Mouse (Mus musculus) neural tube, embryonic 10.5 days (tissue): ENCODE results near the gene Tenm3.

Source experiments
- DNase-seq: peaks from one replicate; pipeline ENCODE4 v3.0.0-alpha.2; 2017; ENCODE audit warnings: low spot score; ENCODE audit errors: extremely low spot score

Tenm3 gene

GRCm38 (mm10) chr8:48527418-48527817, 316.3 kb downstream of the Tenm3 start:
- DNase-seq = no peak

- peak; percentile 4 for DNase-seq
These were observed 321.1 kb downstream of the Tenm3 start for GRCm38 (mm10) chr8:48522536-48523123.

DNA sequence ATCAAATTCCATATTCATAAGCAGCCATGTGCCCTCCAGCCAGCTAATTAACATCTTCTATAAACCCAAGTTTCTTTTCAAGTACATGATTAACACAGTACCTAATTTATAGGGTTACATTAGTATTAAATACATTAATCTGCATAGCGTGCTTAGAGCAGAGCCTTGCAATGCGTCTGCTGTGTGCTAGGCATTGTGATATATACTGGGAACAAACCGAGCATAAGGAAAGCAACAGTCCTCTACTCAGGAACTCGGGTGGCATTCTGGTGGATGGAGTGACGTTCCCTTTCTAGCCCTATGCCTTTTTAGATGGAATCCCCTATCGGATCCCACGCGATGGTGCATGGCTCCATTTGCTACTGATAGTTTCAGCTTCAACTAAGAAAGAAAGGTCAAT, 321.7 kb downstream of the Tenm3 start:
- DNase-seq = peak; percentile 7

DNA sequence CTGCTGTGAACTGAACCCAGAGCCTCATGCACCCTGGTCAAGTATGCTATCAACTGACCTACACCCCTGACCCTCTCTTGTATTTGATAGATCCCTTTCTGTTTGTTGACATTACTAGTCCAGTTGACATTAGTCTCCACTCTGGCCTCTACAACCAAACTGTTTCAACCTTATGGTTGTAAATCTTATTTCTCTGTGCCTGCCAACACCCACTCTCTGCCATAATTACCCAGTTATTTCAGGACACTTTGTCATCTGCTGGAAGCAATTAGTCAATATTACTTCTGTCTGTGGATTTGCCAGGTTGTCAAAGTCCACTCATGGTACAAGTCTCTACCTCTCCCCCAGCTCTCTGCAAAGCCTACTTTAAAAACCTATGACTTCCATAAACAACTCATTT, 326.3 kb downstream of the Tenm3 start:
- no peak for DNase-seq

DNA sequence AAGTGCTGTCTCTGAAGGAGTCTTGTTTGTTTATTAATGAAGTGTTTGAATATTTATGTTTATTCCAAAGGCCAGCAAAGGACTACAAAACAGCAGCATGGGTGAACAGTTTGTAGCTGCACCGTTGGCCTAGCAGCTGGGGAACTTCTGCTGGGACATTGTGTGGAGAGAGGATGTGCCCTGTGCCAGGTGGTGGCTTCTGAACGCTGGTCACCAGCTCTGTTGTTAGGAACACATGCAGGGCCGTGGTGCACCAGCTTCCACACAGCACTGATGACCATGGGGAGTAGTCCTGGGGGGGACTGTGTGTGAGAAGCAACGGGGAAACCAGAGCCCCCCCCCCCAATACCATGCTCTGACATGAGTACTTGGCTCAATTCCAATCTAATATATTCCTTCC, 329.5 kb downstream of the Tenm3 start:
- no peak for DNase-seq

- peak; percentile 4 for DNase-seq
These were observed 329.9 kb downstream of the Tenm3 start for GRCm38 (mm10) chr8:48513801-48514200.

GRCm38 (mm10) chr8:48511546-48511945, 332.2 kb downstream of the Tenm3 start:
- DNase-seq = no peak

DNA sequence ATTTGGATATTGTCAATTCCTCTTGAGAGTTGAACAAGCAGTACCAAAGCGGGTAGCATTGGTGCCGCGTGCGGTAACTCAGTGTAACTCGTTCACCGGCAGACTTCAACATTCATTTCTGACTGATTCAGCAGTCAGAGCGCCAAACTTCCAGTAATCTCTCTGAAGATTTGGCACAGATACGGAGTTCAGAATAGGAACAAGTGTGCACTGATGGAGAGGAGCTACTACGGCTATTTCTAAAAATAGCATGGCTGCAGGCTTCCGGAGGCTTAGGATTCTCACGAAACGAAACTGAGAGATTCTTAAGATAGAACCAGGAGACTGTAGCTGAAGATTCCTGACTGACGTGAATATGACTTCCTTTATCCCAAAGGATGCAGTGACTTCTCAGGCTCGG, 332.6 kb downstream of the Tenm3 start:
- peak; percentile 6 for DNase-seq

GRCm38 (mm10) chr8:48508641-48509599, 334.8 kb downstream of the Tenm3 start:
- peak; percentile 22 for DNase-seq

DNA sequence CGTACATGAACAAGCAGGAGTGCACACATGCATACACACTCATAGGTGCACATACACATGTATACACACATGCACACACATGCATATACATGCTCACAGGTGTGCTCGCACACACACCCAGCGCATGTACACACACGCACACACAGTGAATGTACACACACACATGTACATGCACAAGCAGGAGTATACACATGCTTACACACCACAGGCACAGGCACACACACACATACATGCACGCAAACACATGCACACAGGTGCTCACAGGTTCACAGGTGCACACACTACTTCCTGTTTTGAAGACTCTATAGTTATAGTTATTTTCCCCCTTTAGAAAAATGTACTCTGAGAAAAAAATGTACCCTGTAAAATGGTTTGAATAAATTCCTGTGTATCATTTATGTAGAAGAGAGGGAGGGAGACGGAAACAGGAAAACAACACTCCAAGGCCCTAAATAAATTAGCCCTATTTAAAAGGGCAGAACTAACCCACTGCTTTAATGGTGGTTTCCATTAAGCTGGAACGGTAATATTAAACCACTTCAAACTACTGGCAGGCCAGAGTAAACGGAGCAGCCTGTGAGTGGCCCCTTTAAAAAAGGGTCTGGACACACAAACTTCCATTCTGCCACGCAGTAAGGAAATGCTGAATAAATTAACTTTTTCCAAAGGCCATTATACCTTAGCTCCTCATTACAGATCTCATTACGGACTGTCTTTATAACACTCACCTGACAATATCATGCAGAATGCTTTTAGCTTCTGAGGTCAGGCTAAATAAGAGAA, 335.8 kb downstream of the Tenm3 start:
- DNase-seq = no peak

DNA sequence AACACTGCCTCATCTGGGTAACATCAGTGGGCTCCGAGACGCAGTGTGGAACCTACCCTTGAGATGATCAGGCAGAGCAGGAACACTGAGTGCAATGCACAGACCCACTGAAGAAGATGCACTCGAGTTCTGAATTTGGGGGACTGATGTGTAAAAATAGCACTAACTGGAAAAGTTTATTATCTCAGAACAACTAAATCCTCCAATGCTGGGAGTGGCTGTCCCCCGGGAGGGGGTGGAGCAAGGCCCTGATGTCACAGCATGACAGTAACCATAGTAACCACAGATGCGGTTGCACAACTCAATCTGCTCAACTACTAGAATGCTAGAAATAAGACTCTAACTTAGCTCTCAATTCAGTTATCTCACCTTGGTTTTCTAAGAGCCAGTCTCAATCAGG, 351.3 kb downstream of the Tenm3 start:
- DNase-seq = no peak

DNA sequence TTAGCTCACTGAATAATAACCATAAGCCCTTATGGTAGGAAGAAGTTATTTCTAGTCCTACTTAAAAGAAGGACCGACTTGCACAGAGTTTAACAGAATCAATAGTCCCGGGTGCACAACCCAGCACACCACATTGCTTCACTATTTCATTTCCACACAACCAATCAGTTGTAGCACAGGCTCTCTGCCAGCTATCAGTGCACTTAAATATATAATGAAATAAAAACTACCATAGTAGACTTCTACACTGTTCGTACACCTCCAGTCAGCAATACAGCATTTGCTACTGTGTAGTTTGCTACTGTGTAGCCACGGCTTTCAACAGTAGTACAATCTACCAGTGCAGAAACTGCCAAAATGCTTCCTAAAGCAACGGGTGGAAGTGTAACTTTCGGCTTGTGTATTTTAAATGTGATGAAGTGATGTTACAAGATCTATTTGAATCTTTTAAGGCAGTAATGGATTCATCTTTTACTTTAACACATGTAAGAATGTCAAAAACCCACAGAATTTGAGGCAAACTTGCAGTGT, 353.1 kb downstream of the Tenm3 start:
- no peak for DNase-seq

DNA sequence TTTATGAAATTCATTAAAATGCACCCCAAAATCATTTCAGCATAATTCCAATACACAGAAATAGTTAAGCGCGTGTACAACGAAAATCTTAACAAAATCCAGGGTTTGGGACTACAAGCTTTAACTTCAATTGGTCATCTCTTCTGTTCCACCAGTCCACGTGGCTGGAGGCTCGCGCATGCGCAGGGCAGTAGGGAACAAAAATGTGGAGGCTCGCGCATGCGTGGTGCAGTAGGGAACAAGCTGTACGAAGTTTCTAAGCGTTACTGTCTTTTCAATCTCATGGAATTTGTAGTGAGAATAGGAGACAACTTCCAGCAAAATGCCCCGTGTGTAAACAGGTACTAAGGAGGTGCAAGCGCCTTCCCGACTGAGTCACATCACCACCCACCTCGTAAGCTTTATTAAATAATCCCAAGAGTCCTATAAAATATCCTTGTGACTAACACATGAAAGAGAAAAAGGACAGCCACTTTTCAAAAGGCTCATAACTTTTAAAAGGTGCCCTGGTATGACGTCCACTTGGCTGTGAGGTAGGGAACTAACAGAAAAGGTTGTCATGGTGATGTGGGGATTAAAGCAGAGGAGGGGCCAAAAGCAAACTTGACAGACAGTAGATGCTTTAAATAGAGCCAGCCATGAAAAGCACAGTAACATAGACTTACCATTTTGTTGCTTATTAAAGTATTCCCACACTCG, 353.7 kb downstream of the Tenm3 start:
- no peak for DNase-seq

GRCm38 (mm10) chr8:48489417-48489816, 354.3 kb downstream of the Tenm3 start:
- DNase-seq = no peak

- DNase-seq = no peak
These were observed 354.9 kb downstream of the Tenm3 start for GRCm38 (mm10) chr8:48488809-48489208.

- no peak for DNase-seq
These were observed 359.6 kb downstream of the Tenm3 start for GRCm38 (mm10) chr8:48484143-48484542.

GRCm38 (mm10) chr8:48481709-48482671, 361.8 kb downstream of the Tenm3 start:
- DNase-seq = peak; percentile 21

GRCm38 (mm10) chr8:48477371-48477935, 366.3 kb downstream of the Tenm3 start:
- DNase-seq = no peak

- DNase-seq = no peak
These were observed 366.9 kb downstream of the Tenm3 start for GRCm38 (mm10) chr8:48476896-48477295.

GRCm38 (mm10) chr8:48467633-48468032, 376.1 kb downstream of the Tenm3 start:
- DNase-seq = no peak
